Mouse (Mus musculus) forebrain, postnatal 0 days (tissue): ENCODE data around the gene Art3. TPM values are rescaled to one million over a fixed set of nuclear protein-coding genes. Genes with fewer than 3 reads are reported as not detected.

Source experiments
- ATAC-seq: fragments of 200-750 bp; cut with Nextera tagmentation; 2 replicates; pipeline ENCODE4 v1.8.0; 2017; ENCODE audit warnings: mild to moderate bottlenecking, moderate library complexity
- DNase-seq: peaks from one replicate; pipeline ENCODE4 v3.0.0-alpha.2; 2015
- H3K27ac ChIP-seq: fragments of 300-500 bp; sonication (generic); 2 replicates; pipeline ENCODE4 v1.5.1; 2014; ENCODE audit warnings: low read depth, mild to moderate bottlenecking, antibody characterized with exemption, low read length, moderate library complexity, mixed read lengths
- H3K27me3 ChIP-seq: fragments of 300-500 bp; sonication (generic); 2 replicates; pipeline ENCODE4 v1.6.1; 2014; ENCODE audit warnings: mild to moderate bottlenecking, low read length, mixed read lengths; ENCODE audit not compliant: insufficient read depth
- H3K36me3 ChIP-seq: fragments of 300-500 bp; sonication (generic); 2 replicates; pipeline ENCODE4 v1.6.1; 2014; ENCODE audit warnings: mild to moderate bottlenecking, moderate library complexity; ENCODE audit not compliant: insufficient read depth
- H3K4me1 ChIP-seq: fragments of 300-500 bp; sonication (generic); 2 replicates; pipeline ENCODE4 v1.6.1; 2014; ENCODE audit warnings: antibody characterized with exemption; ENCODE audit not compliant: insufficient read depth
- H3K4me2 ChIP-seq: fragments of 300-500 bp; sonication (generic); 2 replicates; pipeline ENCODE4 v1.6.1; 2014; ENCODE audit warnings: low read depth, mild to moderate bottlenecking, moderate library complexity
- H3K4me3 ChIP-seq: fragments of 300-500 bp; sonication (generic); 2 replicates; pipeline ENCODE4 v1.5.1; 2014; ENCODE audit warnings: low read depth, low read length, mixed read lengths
- H3K9ac ChIP-seq: fragments of 300-500 bp; sonication (generic); 2 replicates; pipeline ENCODE4 v1.6.1; 2014; ENCODE audit warnings: mild to moderate bottlenecking
- H3K9me3 ChIP-seq: fragments of 300-500 bp; sonication (generic); 2 replicates; pipeline ENCODE4 v1.6.1; 2016; ENCODE audit warnings: low read length
- CTCF ChIP-seq: sonication (generic); IDR thresholded peaks from 2 replicates; pipeline ENCODE4 v1.5.1; 2016; ENCODE audit warnings: antibody characterized with exemption, control low read depth, low read depth
- WGBS: fragments of 180-500 bp; shearing (Covaris S2); extraction: QIAGEN DNeasy Blood & Tissue Kit; methylation state at CpG from one replicate; pipeline ENCODE4 v1.1.7; 2014; 5-methylcytosine and 5-hydroxymethylcytosine counted together
- polyA plus RNA-seq: library from polyadenylated mRNA; unstranded; fragments of >200 nt; fragmentation: Nextera tagmentation; extraction: Ambion mirVana; gene quantifications from 2 replicates; pipeline ENCODE4 v1.2.1, GENCODE M21; 2015
- total RNA-seq: library from RNA; depleted of rRNA; stranded (reverse); fragments of >200 nt; gene quantifications from 2 replicates; pipeline ENCODE4 v1.2.3, GENCODE M21; 2014

Art3 gene
- total and polyA plus RNA-seq, 2 experiments from 2014 or later = 3.5 to 8.0 TPM

DNA sequence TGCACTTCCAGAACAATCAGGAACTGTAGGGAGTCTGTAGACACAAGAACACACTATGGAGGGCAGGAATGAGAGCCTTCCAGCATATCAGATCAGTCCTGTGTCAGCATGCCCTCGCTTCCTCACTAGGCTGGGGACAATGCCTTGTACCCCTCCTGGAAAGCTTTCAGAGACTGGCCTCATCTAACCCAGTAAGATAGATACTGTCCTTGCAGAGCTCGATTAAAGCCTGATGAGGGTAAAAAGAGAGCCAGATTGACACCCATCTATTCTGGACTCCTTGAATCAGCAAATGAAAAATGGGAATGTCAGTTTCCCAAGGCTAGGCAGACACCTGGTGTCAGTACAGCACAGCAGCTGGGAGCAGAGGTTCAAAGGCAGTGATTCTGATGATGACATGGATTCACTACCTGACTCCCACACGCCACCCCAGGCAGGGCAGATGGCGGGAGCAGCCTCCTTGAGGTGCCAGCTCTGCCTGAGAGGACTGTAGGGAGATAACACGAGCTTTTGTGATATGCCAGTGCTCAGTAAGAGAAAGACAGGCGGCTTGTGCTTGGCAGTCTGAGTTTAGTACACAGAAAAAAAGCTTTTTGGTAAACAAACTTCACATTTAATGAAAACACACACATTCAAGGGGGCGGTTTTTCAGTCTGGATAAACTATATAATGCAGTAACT is 80.0 kb downstream of the Art3 start:
- WGBS = 61% methylated on average over 7 of the region's 7 CpGs
- Histone ChIP-seq H3K4me1 (no peaks in the 10 kb centered on the region), H3K4me2 (no peak overlapping the region), H3K9ac (no peak overlapping the region), H3K27ac (no peak overlapping the region), H3K36me3 (peaks cover 12% of the 10 kb centered on the region), H3K4me3 (no peak overlapping the region), H3K27me3 (no peaks in the 10 kb centered on the region), H3K9me3 (no peaks in the 10 kb centered on the region)
- DNase-seq = no peak
- no peak for TF ChIP-seq CTCF
- ATAC-seq = no peak

DNA sequence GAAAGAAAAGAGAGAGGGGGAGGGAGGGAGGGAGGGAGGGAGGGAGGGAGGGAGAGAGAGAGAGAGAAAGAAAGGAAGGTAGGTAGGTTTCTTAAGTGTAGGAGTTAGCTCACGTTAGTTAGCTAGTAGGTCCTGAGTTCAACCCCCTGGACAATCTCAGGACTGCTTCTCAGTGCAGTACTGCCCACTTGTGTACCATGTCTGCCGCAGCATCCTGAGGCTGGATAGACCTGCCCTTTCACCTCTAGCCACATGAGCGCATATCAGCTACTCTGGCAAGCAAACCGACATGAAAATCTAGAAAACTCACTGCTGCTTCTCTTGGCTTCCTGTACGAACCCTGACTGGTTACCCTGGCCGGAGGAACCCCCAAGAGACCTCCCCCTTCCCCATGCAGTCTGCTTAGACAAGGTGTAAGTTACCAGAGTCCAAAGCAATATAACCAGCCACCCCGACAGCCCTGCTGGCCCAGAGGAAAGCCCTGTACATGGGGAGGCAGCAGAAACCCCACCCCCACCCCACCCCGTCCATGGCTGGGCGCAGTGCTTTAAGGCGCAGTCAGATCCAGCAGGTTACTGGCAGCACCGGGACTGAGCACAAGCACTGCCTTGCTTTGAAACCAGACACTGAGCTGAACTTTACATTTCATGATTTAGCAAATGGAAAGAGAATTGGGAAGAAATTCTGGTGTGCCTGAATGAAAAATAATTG is 81.8 kb downstream of the Art3 start:
- Histone ChIP-seq H3K4me3 (no peak overlapping the region), H3K27ac (no peak overlapping the region), H3K27me3 (no peaks in the 10 kb centered on the region), H3K9me3 (no peaks in the 10 kb centered on the region), H3K4me2 (no peak overlapping the region), H3K36me3 (peaks cover 26% of the 10 kb centered on the region), H3K4me1 (no peaks in the 10 kb centered on the region), H3K9ac (no peak overlapping the region)
- ATAC-seq = no peak
- no peak for DNase-seq
- no peak for TF ChIP-seq CTCF
- WGBS = 89% methylated on average over 11 of the region's 11 CpGs

DNA sequence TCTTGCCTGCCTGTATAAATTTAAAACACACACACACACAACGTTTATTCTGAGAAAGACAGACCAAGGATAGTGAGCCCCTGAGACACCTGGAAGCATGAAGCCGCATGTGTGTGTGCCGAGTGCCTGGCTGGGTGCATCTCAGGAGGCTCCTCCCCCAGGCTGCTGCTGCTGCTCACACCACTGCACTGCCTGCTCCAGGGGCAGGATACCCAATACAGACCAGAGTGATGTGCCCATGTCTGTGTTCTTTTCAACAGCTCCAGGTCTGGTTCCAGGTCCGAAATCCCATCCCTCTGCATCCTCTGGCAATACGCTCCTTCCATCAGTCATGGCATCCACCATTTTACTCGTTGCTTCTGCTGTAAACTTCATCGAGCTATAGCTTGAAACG is 82.4 kb downstream of the Art3 start:
- H3K4me1 ChIP-seq = no peaks in the 10 kb centered on the region
- no peak overlapping the region for H3K4me2 ChIP-seq
- WGBS = 90% methylated on average over 8 of the region's 8 CpGs
- H3K36me3 ChIP-seq = peaks cover 29% of the 10 kb centered on the region
- no peaks in the 10 kb centered on the region for H3K27me3 ChIP-seq
- no peak overlapping the region for H3K27ac ChIP-seq
- H3K4me3 ChIP-seq = no peak overlapping the region
- no peak for ATAC-seq
- no peak overlapping the region for H3K9ac ChIP-seq
- TF ChIP-seq CTCF = no peak
- no peak for DNase-seq
- H3K9me3 ChIP-seq = no peaks in the 10 kb centered on the region

DNA sequence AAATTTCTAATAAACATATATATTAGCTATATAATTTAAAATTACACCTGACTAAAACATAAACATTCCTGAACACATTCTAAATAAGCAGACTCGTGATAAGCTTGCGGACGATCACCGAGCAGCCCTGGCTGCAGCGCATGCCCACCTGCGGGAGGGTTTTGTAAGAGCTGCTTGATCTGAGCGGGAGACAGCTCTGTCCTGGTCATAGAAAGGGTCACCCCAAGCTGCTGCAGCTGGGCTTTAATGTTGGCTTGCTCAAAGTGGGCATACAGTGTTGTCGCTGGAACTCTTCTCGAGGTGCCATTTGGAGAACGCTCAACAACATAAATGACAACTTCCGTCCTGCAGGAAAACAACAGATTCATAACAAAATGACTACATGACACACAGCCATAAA is 92.5 kb downstream of the Art3 start:
- no peak for TF ChIP-seq CTCF
- no peak overlapping the region for H3K4me3 ChIP-seq
- H3K27ac ChIP-seq = no peak overlapping the region
- no peaks in the 10 kb centered on the region for H3K27me3 ChIP-seq
- WGBS = 92% methylated on average over 11 of the region's 11 CpGs
- H3K9me3 ChIP-seq = no peaks in the 10 kb centered on the region
- no peak for ATAC-seq
- H3K36me3 ChIP-seq = peaks cover 74% of the 10 kb centered on the region
- H3K4me2 ChIP-seq = no peak overlapping the region
- no peaks in the 10 kb centered on the region for H3K4me1 ChIP-seq
- no peak overlapping the region for H3K9ac ChIP-seq
- no peak for DNase-seq

DNA sequence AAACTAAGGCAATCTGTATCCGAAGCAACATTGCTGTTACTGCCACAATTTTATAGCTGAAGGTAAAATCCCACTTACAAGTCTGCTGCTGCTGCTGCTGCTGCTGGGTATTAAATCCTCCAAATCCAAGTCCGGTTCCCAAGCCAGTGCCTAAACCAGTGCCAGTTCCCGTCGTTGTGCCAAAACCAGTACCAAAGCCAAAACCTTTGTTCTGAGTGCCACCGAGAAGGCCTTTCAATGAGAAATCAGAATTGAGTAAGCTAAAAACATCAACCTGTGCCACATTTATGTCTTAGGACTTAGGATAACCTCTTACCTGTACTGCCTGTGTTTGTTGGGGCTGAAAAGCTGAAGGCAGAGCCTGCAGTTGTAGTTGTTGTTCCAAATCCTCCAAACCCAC is 99.1 kb downstream of the Art3 start:
- DNase-seq (no peak), ATAC-seq (no peak)
- Histone ChIP-seq H3K9ac (no peak overlapping the region), H3K36me3 (peaks cover 28% of the 10 kb centered on the region), H3K4me2 (no peak overlapping the region), H3K27me3 (no peaks in the 10 kb centered on the region), H3K9me3 (no peaks in the 10 kb centered on the region), H3K4me3 (no peak overlapping the region), H3K4me1 (no peaks in the 10 kb centered on the region), H3K27ac (no peak overlapping the region)
- TF ChIP-seq CTCF = no peak
- WGBS = 55% methylated on average over 5 of the region's 5 CpGs

DNA sequence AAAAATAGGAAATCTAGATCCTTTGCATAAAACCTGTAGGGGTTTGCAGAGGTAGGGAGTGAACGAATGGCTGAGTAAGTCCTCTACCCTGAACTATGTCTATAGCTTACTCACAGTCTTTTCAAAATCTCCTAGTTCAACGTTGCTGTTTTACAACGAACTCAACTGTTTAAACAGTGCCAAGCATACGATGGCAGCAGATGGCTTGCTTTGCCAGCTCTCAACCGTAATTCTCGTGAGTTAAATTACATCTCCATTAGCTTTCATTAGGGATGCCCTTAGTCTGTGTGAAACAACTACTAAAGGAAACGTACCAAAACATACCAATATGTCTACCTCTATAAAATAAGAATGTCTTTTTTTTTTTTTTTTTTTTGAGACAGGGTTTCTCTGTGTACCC is 100.0 kb downstream of the Art3 start:
- peaks cover 25% of the 10 kb centered on the region for H3K36me3 ChIP-seq
- no peak overlapping the region for H3K9ac ChIP-seq
- no peak for TF ChIP-seq CTCF
- DNase-seq = peak; percentile 52
- no peak overlapping the region for H3K4me3 ChIP-seq
- no peaks in the 10 kb centered on the region for H3K9me3 ChIP-seq
- H3K4me1 ChIP-seq = no peaks in the 10 kb centered on the region
- no peak overlapping the region for H3K27ac ChIP-seq
- no peak overlapping the region for H3K4me2 ChIP-seq
- 31% methylated on average over 7 of the region's 7 CpGs for WGBS
- H3K27me3 ChIP-seq = no peaks in the 10 kb centered on the region
- no peak for ATAC-seq

DNA sequence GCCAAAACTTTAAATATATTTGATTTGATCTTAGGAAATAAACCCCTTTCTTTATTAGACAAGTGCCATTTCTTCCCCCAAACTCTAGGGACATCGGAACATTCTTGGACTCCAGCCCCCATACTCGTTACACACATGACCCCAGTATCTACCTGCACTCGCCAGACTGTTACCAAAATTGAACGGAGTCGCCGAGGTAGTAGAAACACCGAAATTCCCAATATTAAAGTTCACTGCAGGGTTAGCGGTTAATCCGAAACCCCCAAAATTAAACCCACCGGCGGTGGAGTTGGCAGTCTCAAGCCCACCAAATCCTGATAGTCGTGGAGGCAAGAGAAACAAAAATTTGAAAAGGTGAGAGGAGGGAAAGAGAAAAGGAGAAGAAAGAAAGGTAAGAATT is 102.4 kb downstream of the Art3 start:
- WGBS = under 1% methylated on average over 12 of the region's 12 CpGs

More for the DNA sequence above, 102.4 kb downstream of the Art3 start:
- H3K27me3 ChIP-seq = no peaks in the 10 kb centered on the region
- H3K4me1 ChIP-seq = no peaks in the 10 kb centered on the region
- H3K27ac ChIP-seq = no peak overlapping the region
- TF ChIP-seq CTCF = no peak
- DNase-seq (no peak), ATAC-seq (no peak)
- no peaks in the 10 kb centered on the region for H3K9me3 ChIP-seq
- peak overlapping the region; percentile 82 for H3K4me3 ChIP-seq
- peak overlapping the region; percentile 86 for H3K9ac ChIP-seq
- H3K4me2 ChIP-seq = peak overlapping the region; percentile 90
- peaks cover 2% of the 10 kb centered on the region for H3K36me3 ChIP-seq
